Mouse (Mus musculus) midbrain, postnatal 0 days (tissue): Measurements from ENCODE around the gene Gm3336. TPM values are rescaled to one million over a fixed set of nuclear protein-coding genes. Genes with fewer than 3 reads are reported as not detected.

Source experiments
- ATAC-seq: fragments of 200-750 bp; cut with Nextera tagmentation; 2 replicates; pipeline ENCODE4 v1.8.0; 2017; ENCODE audit warnings: moderate number of reproducible peaks, mild to moderate bottlenecking, moderate TSS enrichment, moderate library complexity; ENCODE audit not compliant: low FRiP score
- DNase-seq: peaks from one replicate; pipeline ENCODE4 v3.0.0-alpha.2; 2015; ENCODE audit warnings: low spot score
- H3K27ac ChIP-seq: fragments of 300-500 bp; sonication (generic); 2 replicates; pipeline ENCODE4 v1.5.1; 2014; ENCODE audit warnings: low read depth, mild to moderate bottlenecking, low read length, mixed read lengths
- H3K27me3 ChIP-seq: fragments of 300-500 bp; sonication (generic); 2 replicates; pipeline ENCODE4 v1.6.1; 2014; ENCODE audit warnings: low read length, control low read depth, mixed read lengths; ENCODE audit not compliant: insufficient read depth
- H3K36me3 ChIP-seq: fragments of 300-500 bp; sonication (generic); 2 replicates; pipeline ENCODE4 v1.6.1; 2014; ENCODE audit warnings: low read length, control low read depth, mixed read lengths; ENCODE audit not compliant: insufficient read depth
- H3K4me1 ChIP-seq: fragments of 300-500 bp; sonication (generic); 2 replicates; pipeline ENCODE4 v1.6.1; 2014; ENCODE audit warnings: mild to moderate bottlenecking, control low read depth, antibody characterized with exemption, low read length, mixed read lengths; ENCODE audit not compliant: insufficient read depth
- H3K4me2 ChIP-seq: fragments of 300-500 bp; sonication (generic); 2 replicates; pipeline ENCODE4 v1.6.1; 2014; ENCODE audit warnings: low read depth, mild to moderate bottlenecking, low read length, mixed read lengths; ENCODE audit not compliant: poor library complexity, severe bottlenecking
- H3K4me3 ChIP-seq: fragments of 300-500 bp; sonication (generic); 2 replicates; pipeline ENCODE4 v1.5.1; 2014; ENCODE audit warnings: low read depth, mild to moderate bottlenecking, low read length, moderate library complexity
- H3K9ac ChIP-seq: fragments of 300-500 bp; sonication (generic); replicated peaks from 2 replicates; pipeline ENCODE4 v1.6.1; 2014; ENCODE audit warnings: mild to moderate bottlenecking, low read length, moderate library complexity, mixed read lengths; ENCODE audit not compliant: poor library complexity, severe bottlenecking
- H3K9me3 ChIP-seq: fragments of 300-500 bp; sonication (generic); 2 replicates; pipeline ENCODE4 v1.6.1; 2016; ENCODE audit warnings: low read length, control low read depth
- CTCF ChIP-seq: IDR thresholded peaks from 2 replicates; pipeline ENCODE4 v1.5.1; 2016; ENCODE audit warnings: antibody characterized with exemption, mild to moderate bottlenecking
- WGBS: fragments of 180-500 bp; shearing (Covaris S2); extraction: QIAGEN DNeasy Blood & Tissue Kit; methylation state at CpG from one replicate; pipeline ENCODE4 v1.1.7; 2014; 5-methylcytosine and 5-hydroxymethylcytosine counted together
- polyA plus RNA-seq: library from polyadenylated mRNA; unstranded; fragments of >200 nt; fragmentation: Nextera tagmentation; extraction: Ambion mirVana; gene quantifications from 2 replicates; pipeline ENCODE4 v1.2.1, GENCODE M21; 2015
- total RNA-seq: library from RNA; depleted of rRNA; stranded (reverse); fragments of >200 nt; gene quantifications from 2 replicates; pipeline ENCODE4 v1.2.3, GENCODE M21; 2014

Gene Gm3336
- total and polyA plus RNA-seq, 2 experiments from 2014 or later, result not detected

DNA sequence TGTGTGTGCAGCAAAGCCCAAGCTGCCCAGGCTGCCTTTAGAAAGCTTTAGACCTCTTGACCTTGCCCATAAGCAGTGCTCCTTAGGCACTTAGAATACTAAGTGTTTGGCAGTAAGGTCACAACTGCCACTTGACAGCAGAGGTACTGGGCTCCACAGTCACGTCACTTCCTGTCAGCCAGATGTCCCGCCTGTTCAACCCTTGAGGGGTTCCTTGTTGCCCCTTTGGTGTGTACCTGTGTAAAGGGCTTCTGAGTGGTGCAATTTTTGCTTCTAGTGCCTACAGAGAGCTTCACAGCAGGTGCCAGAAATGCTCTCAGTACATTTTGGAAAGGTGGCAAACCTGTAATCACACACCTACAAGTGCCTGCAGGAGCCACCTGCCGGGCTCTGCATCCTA, 19.9 kb downstream of the Gm3336 start:
- H3K27me3 ChIP-seq, result peaks cover 11% of the 10 kb centered on the region
- ATAC-seq, result no peak
- no peaks in the 10 kb centered on the region; the same call in 1 of the 2 replicates for H3K4me1 ChIP-seq
- H3K4me2 ChIP-seq, result no peak overlapping the region
- no peak for DNase-seq
- no peaks in the 10 kb centered on the region for H3K36me3 ChIP-seq
- no peak overlapping the region for H3K4me3 ChIP-seq
- 69% methylated on average over 3 of the region's 3 CpGs for WGBS
- no peaks in the 10 kb centered on the region for H3K9me3 ChIP-seq
- no peak for TF ChIP-seq CTCF
- H3K9ac ChIP-seq, result no peak overlapping the region
- no peak overlapping the region for H3K27ac ChIP-seq

- Histone ChIP-seq H3K4me3 (no peak overlapping the region), H3K27ac (no peak overlapping the region), H3K27me3 (peaks cover 34% of the 10 kb centered on the region), H3K4me1 (peaks cover 4% of the 10 kb centered on the region; the same call in 1 of the 2 replicates), H3K9me3 (no peaks in the 10 kb centered on the region), H3K4me2 (no peak overlapping the region), H3K9ac (no peak overlapping the region), H3K36me3 (no peaks in the 10 kb centered on the region)
- DNase-seq, result no peak
- ATAC-seq, result no peak
- 69% methylated on average over 5 of the region's 5 CpGs for WGBS
- no peak for TF ChIP-seq CTCF
Observed at GRCm38 (mm10) chr8:70741661-70742060, 23.3 kb downstream of the Gm3336 start.

- ATAC-seq (no peak), DNase-seq (no peak)
- no peak for TF ChIP-seq CTCF
- no peaks in the 10 kb centered on the region for H3K36me3 ChIP-seq
- no peak overlapping the region for H3K4me3 ChIP-seq
- no peak overlapping the region for H3K27ac ChIP-seq
- peaks cover 37% of the 10 kb centered on the region for H3K27me3 ChIP-seq
- WGBS, result 76% methylated on average over 11 of the region's 11 CpGs
- no peak overlapping the region for H3K4me2 ChIP-seq
- no peak overlapping the region for H3K9ac ChIP-seq
- no peaks in the 10 kb centered on the region for H3K9me3 ChIP-seq
- H3K4me1 ChIP-seq, result peaks cover 4% of the 10 kb centered on the region; the same call in 1 of the 2 replicates
Observed at GRCm38 (mm10) chr8:70742176-70742575, 23.8 kb downstream of the Gm3336 start.

DNA sequence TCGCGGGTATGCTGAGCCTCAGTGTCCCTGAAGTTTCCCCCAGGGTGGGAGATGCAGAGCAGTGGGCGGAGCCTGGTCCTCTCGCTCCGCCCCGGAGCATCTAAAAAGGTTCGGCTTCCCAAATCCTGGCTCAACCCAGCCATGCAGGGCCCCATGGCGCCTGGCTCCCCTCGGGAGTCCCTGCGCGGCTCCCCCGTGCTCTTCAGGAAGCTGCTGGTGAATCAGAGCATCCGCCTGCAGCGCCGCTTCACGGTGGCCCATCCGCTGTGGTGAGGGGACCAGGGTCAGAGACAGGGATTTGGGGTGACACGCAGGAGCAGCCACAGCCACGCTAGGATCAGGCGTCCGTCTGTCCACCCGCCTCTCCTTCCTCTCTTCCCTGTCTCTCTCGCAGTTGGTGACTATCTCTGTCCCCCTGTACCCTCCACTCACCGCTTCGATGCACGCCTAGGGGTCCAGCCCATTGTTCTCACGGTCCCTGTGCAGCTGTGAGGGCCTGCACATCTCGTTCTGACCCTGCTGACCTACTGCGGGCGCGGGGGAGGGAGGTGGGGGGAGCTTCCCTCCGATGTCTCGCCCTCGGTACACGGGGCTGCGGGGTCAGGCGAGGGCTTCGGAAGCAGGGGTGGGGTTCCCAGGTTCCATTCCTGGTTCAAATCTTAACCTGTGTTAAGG, 24.8 kb downstream of the Gm3336 start:
- Histone ChIP-seq H3K4me1 (peaks cover 4% of the 10 kb centered on the region; the same call in 1 of the 2 replicates), H3K27ac (no peak overlapping the region), H3K36me3 (no peaks in the 10 kb centered on the region), H3K4me2 (peak overlapping the region; percentile 49), H3K9me3 (no peaks in the 10 kb centered on the region), H3K4me3 (peak overlapping the region; percentile 31; the same call in 1 of the 2 replicates), H3K27me3 (peaks cover 41% of the 10 kb centered on the region), H3K9ac (0 out of 2 replicates have a peak overlapping the region, but pooled peaks have one; percentile 0)
- ATAC-seq, result peak; percentile 18; the same call in 1 of the 2 replicates
- WGBS, result 3% methylated on average over 34 of the region's 38 CpGs
- no peak for TF ChIP-seq CTCF
- no peak for DNase-seq

GRCm38 (mm10) chr8:70743656-70744590, 25.6 kb downstream of the Gm3336 start:
- peak; percentile 40 for ATAC-seq
- H3K4me1 ChIP-seq, result peaks cover 4% of the 10 kb centered on the region; the same call in 1 of the 2 replicates

More at GRCm38 (mm10) chr8:70743656-70744590, 25.6 kb downstream of the Gm3336 start:
- Histone ChIP-seq H3K27me3 (peaks cover 41% of the 10 kb centered on the region), H3K27ac (no peak overlapping the region), H3K36me3 (no peaks in the 10 kb centered on the region), H3K9me3 (no peaks in the 10 kb centered on the region), H3K4me2 (peak overlapping the region; percentile 49), H3K9ac (0 out of 2 replicates have a peak overlapping the region, but pooled peaks have one; percentile 3), H3K4me3 (peak overlapping the region; percentile 31)
- 3% methylated on average over 48 of the region's 48 CpGs for WGBS
- no peak for TF ChIP-seq CTCF
- DNase-seq, result peak; percentile 59
